Mouse (Mus musculus): Measurements from ENCODE around the gene Mtg2.

- TF ChIP-seq CTCF (IDR thresholded peaks at IDR 0.05; ENCODE audit: insufficient read depth, low read depth, low read length) (no peak), POLR2A (IDR thresholded peaks at IDR 0.05; ENCODE audit: insufficient read depth, low read depth, low read length) (no peak)
These were observed 39.1 kb upstream of the Mtg2 start for GRCm38 (mm10) chr2:180031270-180031669.
